Mouse (Mus musculus): ENCODE results near the gene Dhrs3. TPM values are rescaled to one million over a fixed set of nuclear protein-coding genes. Genes with fewer than 3 reads are reported as not detected.

The Dhrs3 gene
- polyA plus RNA-seq, 1 experiment from 2014 or later, result 41.9 TPM

- WGBS, result 87% methylated on average over 6 of the region's 6 CpGs
- ATAC-seq (replicated peaks; ENCODE audit: insufficient number of reproducible peaks, low FRiP score, low TSS enrichment, low read depth), result no peak
- no peaks in the 10 kb centered on the region for H3K36me3 ChIP-seq (replicated peaks; ENCODE audit: control insufficient read depth, insufficient read depth, low read depth, low read length)
- H3K27me3 ChIP-seq (ENCODE audit: control insufficient read depth, insufficient read depth, low read length), result no peaks in the 10 kb centered on the region
- no peaks in the 10 kb centered on the region for H3K4me1 ChIP-seq (ENCODE audit: control insufficient read depth, insufficient read depth, low read length)
- DNase-seq (ENCODE audit: low spot score), result no peak
- H3K9me3 ChIP-seq (replicated peaks; ENCODE audit: control insufficient read depth, low read length), result no peaks in the 10 kb centered on the region
- H3K27ac ChIP-seq (replicated peaks; ENCODE audit: low read depth, low read length), result no peak overlapping the region
- H3K9ac ChIP-seq (replicated peaks; ENCODE audit: low read length), result no peak overlapping the region
- H3K4me3 ChIP-seq (ENCODE audit: low read depth, low read length), result no peak overlapping the region
- no peak overlapping the region for H3K4me2 ChIP-seq (ENCODE audit: low read depth, low read length)
These were observed 20.9 kb downstream of the Dhrs3 start for GRCm38 (mm10) chr4:144913298-144914152.

DNA sequence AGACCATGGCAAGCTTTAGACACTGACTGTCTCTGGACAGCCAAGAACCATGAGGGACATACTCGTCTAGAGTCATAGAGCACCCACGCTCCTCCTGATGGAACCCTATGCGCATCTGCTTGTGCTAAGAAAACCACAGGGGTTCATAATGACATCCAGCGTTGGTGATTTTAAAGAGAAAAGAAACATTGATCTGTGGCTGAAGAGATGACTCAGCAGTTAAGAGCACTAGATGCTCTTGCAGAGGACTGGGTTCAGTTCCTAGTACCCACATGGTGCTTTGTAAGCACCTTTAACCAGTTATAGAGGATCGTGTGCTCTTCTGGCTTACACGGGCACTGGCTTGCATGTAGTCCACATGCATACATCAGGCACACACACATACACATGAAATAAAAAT lies 23.9 kb downstream of the Dhrs3 start:
- Histone ChIP-seq H3K9ac (replicated peaks; ENCODE audit: low read length) (no peak overlapping the region), H3K9me3 (replicated peaks; ENCODE audit: control insufficient read depth, low read length) (no peaks in the 10 kb centered on the region), H3K36me3 (replicated peaks; ENCODE audit: control insufficient read depth, insufficient read depth, low read depth, low read length) (no peaks in the 10 kb centered on the region), H3K4me1 (ENCODE audit: control insufficient read depth, insufficient read depth, low read length) (no peaks in the 10 kb centered on the region), H3K4me2 (ENCODE audit: low read depth, low read length) (no peak overlapping the region), H3K4me3 (ENCODE audit: low read depth, low read length) (no peak overlapping the region), H3K27me3 (ENCODE audit: control insufficient read depth, insufficient read depth, low read length) (no peaks in the 10 kb centered on the region), H3K27ac (replicated peaks; ENCODE audit: low read depth, low read length) (no peak overlapping the region)
- no peak for ATAC-seq (replicated peaks; ENCODE audit: insufficient number of reproducible peaks, low FRiP score, low TSS enrichment, low read depth)
- DNase-seq (ENCODE audit: low spot score), result no peak
- WGBS, result 89% methylated on average over 6 of the region's 6 CpGs

DNA sequence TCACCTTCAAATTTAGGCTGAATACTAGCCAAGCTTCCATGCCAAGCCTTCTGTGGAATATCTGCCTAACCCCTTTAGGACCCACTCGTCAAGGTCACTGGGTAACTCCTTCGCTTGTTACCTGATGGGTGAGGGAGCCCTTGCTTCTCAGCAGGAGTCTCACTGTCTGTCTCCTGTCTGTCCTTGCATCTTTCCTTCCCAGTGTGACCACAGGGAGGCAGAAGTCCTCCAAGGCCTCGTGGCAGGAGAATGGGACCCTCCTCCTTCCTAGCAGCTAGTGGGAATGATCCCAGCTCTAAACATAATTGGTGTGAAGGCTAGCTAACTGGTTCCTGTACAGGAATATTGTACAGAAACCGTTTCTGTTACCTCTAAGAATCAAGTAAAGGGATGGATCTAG lies 24.5 kb downstream of the Dhrs3 start:
- ATAC-seq (replicated peaks; ENCODE audit: insufficient number of reproducible peaks, low FRiP score, low TSS enrichment, low read depth) (no peak), DNase-seq (ENCODE audit: low spot score) (no peak)
- no peaks in the 10 kb centered on the region for H3K36me3 ChIP-seq (replicated peaks; ENCODE audit: control insufficient read depth, insufficient read depth, low read depth, low read length)
- no peaks in the 10 kb centered on the region for H3K4me1 ChIP-seq (ENCODE audit: control insufficient read depth, insufficient read depth, low read length)
- H3K9me3 ChIP-seq (replicated peaks; ENCODE audit: control insufficient read depth, low read length), result no peaks in the 10 kb centered on the region
- H3K4me3 ChIP-seq (ENCODE audit: low read depth, low read length), result no peak overlapping the region
- no peaks in the 10 kb centered on the region for H3K27me3 ChIP-seq (ENCODE audit: control insufficient read depth, insufficient read depth, low read length)
- H3K4me2 ChIP-seq (ENCODE audit: low read depth, low read length), result no peak overlapping the region
- 71% methylated on average over 4 of the region's 4 CpGs for WGBS
- H3K27ac ChIP-seq (replicated peaks; ENCODE audit: low read depth, low read length), result no peak overlapping the region
- H3K9ac ChIP-seq (replicated peaks; ENCODE audit: low read length), result no peak overlapping the region

- DNase-seq (ENCODE audit: low spot score), result no peak
- Histone ChIP-seq H3K4me2 (ENCODE audit: low read depth, low read length) (no peak overlapping the region), H3K9me3 (replicated peaks; ENCODE audit: control insufficient read depth, low read length) (no peaks in the 10 kb centered on the region), H3K4me3 (ENCODE audit: low read depth, low read length) (no peak overlapping the region), H3K9ac (replicated peaks; ENCODE audit: low read length) (no peak overlapping the region), H3K27me3 (ENCODE audit: control insufficient read depth, insufficient read depth, low read length) (no peaks in the 10 kb centered on the region), H3K36me3 (replicated peaks; ENCODE audit: control insufficient read depth, insufficient read depth, low read depth, low read length) (no peaks in the 10 kb centered on the region), H3K27ac (replicated peaks; ENCODE audit: low read depth, low read length) (no peak overlapping the region), H3K4me1 (ENCODE audit: control insufficient read depth, insufficient read depth, low read length) (no peaks in the 10 kb centered on the region)
- WGBS, result 93% methylated on average over 10 of the region's 10 CpGs
- ATAC-seq (replicated peaks; ENCODE audit: insufficient number of reproducible peaks, low FRiP score, low TSS enrichment, low read depth), result no peak
These were observed 25.9 kb downstream of the Dhrs3 start for GRCm38 (mm10) chr4:144918501-144918900.

- WGBS, result 92% methylated on average over 5 of the region's 5 CpGs
- no peak for DNase-seq (ENCODE audit: low spot score)
- Histone ChIP-seq H3K4me2 (ENCODE audit: low read depth, low read length) (no peak overlapping the region), H3K36me3 (replicated peaks; ENCODE audit: control insufficient read depth, insufficient read depth, low read depth, low read length) (no peaks in the 10 kb centered on the region; the same call in 1 of the 2 replicates), H3K9me3 (replicated peaks; ENCODE audit: control insufficient read depth, low read length) (no peaks in the 10 kb centered on the region), H3K27me3 (ENCODE audit: control insufficient read depth, insufficient read depth, low read length) (no peaks in the 10 kb centered on the region), H3K4me3 (ENCODE audit: low read depth, low read length) (no peak overlapping the region), H3K27ac (replicated peaks; ENCODE audit: low read depth, low read length) (no peak overlapping the region), H3K9ac (replicated peaks; ENCODE audit: low read length) (no peak overlapping the region), H3K4me1 (ENCODE audit: control insufficient read depth, insufficient read depth, low read length) (no peaks in the 10 kb centered on the region)
- ATAC-seq (replicated peaks; ENCODE audit: insufficient number of reproducible peaks, low FRiP score, low TSS enrichment, low read depth), result no peak
These were observed 36.2 kb downstream of the Dhrs3 start for GRCm38 (mm10) chr4:144928693-144929436.

- no peaks in the 10 kb centered on the region for H3K27me3 ChIP-seq (ENCODE audit: control insufficient read depth, insufficient read depth, low read length)
- 90% methylated on average over 1 of the region's 1 CpGs for WGBS
These were observed 37.2 kb downstream of the Dhrs3 start for GRCm38 (mm10) chr4:144929811-144930221.

GRCm38 (mm10) chr4:144930366-144930765 lies 37.7 kb downstream of the Dhrs3 start:
- no peak overlapping the region for H3K27ac ChIP-seq (replicated peaks; ENCODE audit: low read depth, low read length)
- H3K9ac ChIP-seq (replicated peaks; ENCODE audit: low read length), result no peak overlapping the region
- 28% methylated on average over 10 of the region's 10 CpGs for WGBS
- no peaks in the 10 kb centered on the region for H3K9me3 ChIP-seq (replicated peaks; ENCODE audit: control insufficient read depth, low read length)
- no peaks in the 10 kb centered on the region for H3K4me1 ChIP-seq (ENCODE audit: control insufficient read depth, insufficient read depth, low read length)
- peak; percentile 22 for DNase-seq (ENCODE audit: low spot score)
- no peak overlapping the region for H3K4me3 ChIP-seq (ENCODE audit: low read depth, low read length)
- H3K4me2 ChIP-seq (ENCODE audit: low read depth, low read length), result no peak overlapping the region
- H3K27me3 ChIP-seq (ENCODE audit: control insufficient read depth, insufficient read depth, low read length), result no peaks in the 10 kb centered on the region
- no peaks in the 10 kb centered on the region; the same call in 1 of the 2 replicates for H3K36me3 ChIP-seq (replicated peaks; ENCODE audit: control insufficient read depth, insufficient read depth, low read depth, low read length)
- ATAC-seq (replicated peaks; ENCODE audit: insufficient number of reproducible peaks, low FRiP score, low TSS enrichment, low read depth), result 0 out of 2 replicates have a peak, but pooled peaks have one; percentile 31

More at GRCm38 (mm10) chr4:144929811-144930221, 37.2 kb downstream of the Dhrs3 start:
- no peak overlapping the region for H3K9ac ChIP-seq (replicated peaks; ENCODE audit: low read length)
- no peaks in the 10 kb centered on the region for H3K4me1 ChIP-seq (ENCODE audit: control insufficient read depth, insufficient read depth, low read length)
- no peaks in the 10 kb centered on the region; the same call in 1 of the 2 replicates for H3K36me3 ChIP-seq (replicated peaks; ENCODE audit: control insufficient read depth, insufficient read depth, low read depth, low read length)
- no peak overlapping the region for H3K27ac ChIP-seq (replicated peaks; ENCODE audit: low read depth, low read length)
- H3K4me3 ChIP-seq (ENCODE audit: low read depth, low read length), result no peak overlapping the region
- DNase-seq (ENCODE audit: low spot score) (no peak), ATAC-seq (replicated peaks; ENCODE audit: insufficient number of reproducible peaks, low FRiP score, low TSS enrichment, low read depth) (no peak)
- H3K9me3 ChIP-seq (replicated peaks; ENCODE audit: control insufficient read depth, low read length), result no peaks in the 10 kb centered on the region
- H3K4me2 ChIP-seq (ENCODE audit: low read depth, low read length), result no peak overlapping the region

GRCm38 (mm10) chr4:144931167-144931566 lies 38.5 kb downstream of the Dhrs3 start:
- no peaks in the 10 kb centered on the region; the same call in 1 of the 2 replicates for H3K36me3 ChIP-seq (replicated peaks; ENCODE audit: control insufficient read depth, insufficient read depth, low read depth, low read length)

More at GRCm38 (mm10) chr4:144931167-144931566, 38.5 kb downstream of the Dhrs3 start:
- Histone ChIP-seq H3K4me3 (ENCODE audit: low read depth, low read length) (no peak overlapping the region), H3K4me1 (ENCODE audit: control insufficient read depth, insufficient read depth, low read length) (no peaks in the 10 kb centered on the region), H3K27ac (replicated peaks; ENCODE audit: low read depth, low read length) (no peak overlapping the region), H3K4me2 (ENCODE audit: low read depth, low read length) (no peak overlapping the region), H3K9me3 (replicated peaks; ENCODE audit: control insufficient read depth, low read length) (no peaks in the 10 kb centered on the region), H3K9ac (replicated peaks; ENCODE audit: low read length) (no peak overlapping the region), H3K27me3 (ENCODE audit: control insufficient read depth, insufficient read depth, low read length) (no peaks in the 10 kb centered on the region)
- DNase-seq (ENCODE audit: low spot score) (no peak), ATAC-seq (replicated peaks; ENCODE audit: insufficient number of reproducible peaks, low FRiP score, low TSS enrichment, low read depth) (no peak)
- WGBS, result 96% methylated on average over 7 of the region's 7 CpGs

Data from embryonic facial prominence, embryonic 11.5 days (tissue).